Mouse (Mus musculus) hindbrain, embryonic 12.5 days (tissue): ENCODE data around the gene Xrcc4. TPM values are rescaled to one million over a fixed set of nuclear protein-coding genes. Genes with fewer than 3 reads are reported as not detected.
A peak's percentile ranks its signal among the peaks of the same experiment; 100 is the strongest.

Experiments
- ATAC-seq: fragments of 200-750 bp; cut with Nextera tagmentation; 2 replicates; pipeline ENCODE4 v1.8.0; 2017; ENCODE audit warnings: moderate TSS enrichment; ENCODE audit not compliant: low FRiP score
- H3K27ac ChIP-seq: fragments of 300-500 bp; sonication (generic); 2 replicates; pipeline ENCODE4 v1.5.1; 2016; ENCODE audit warnings: mild to moderate bottlenecking
- H3K27me3 ChIP-seq: fragments of 300-500 bp; sonication (generic); 2 replicates; pipeline ENCODE4 v1.6.1; 2016; ENCODE audit warnings: mild to moderate bottlenecking
- H3K36me3 ChIP-seq: fragments of 300-500 bp; sonication (generic); 2 replicates; pipeline ENCODE4 v1.6.1; 2016; ENCODE audit warnings: mild to moderate bottlenecking
- H3K4me1 ChIP-seq: fragments of 300-500 bp; sonication (generic); 2 replicates; pipeline ENCODE4 v1.6.1; 2016
- H3K4me2 ChIP-seq: fragments of 300-500 bp; sonication (generic); replicated peaks from 2 replicates; pipeline ENCODE4 v1.6.1; 2016; ENCODE audit warnings: mild to moderate bottlenecking
- H3K4me3 ChIP-seq: fragments of 300-500 bp; sonication (generic); 2 replicates; pipeline ENCODE4 v1.5.1; 2016; ENCODE audit warnings: mild to moderate bottlenecking
- H3K9ac ChIP-seq: fragments of 300-500 bp; sonication (generic); 2 replicates; pipeline ENCODE4 v1.6.1; 2016; ENCODE audit warnings: mild to moderate bottlenecking, moderate library complexity
- H3K9me3 ChIP-seq: fragments of 300-500 bp; sonication (generic); replicated peaks from 2 replicates; pipeline ENCODE4 v1.6.1; 2016; ENCODE audit warnings: mild to moderate bottlenecking
- WGBS: fragments of 180-500 bp; shearing (Covaris S2); methylation state at CpG from one replicate; pipeline ENCODE4 v1.1.7; 2016; 5-methylcytosine and 5-hydroxymethylcytosine counted together
- polyA plus RNA-seq: library from polyadenylated mRNA; unstranded; fragments of >200 nt; fragmentation: Nextera tagmentation; extraction: Ambion mirVana; gene quantifications from 2 replicates; pipeline ENCODE4 v1.2.1, GENCODE M21; 2016

Gene Xrcc4
- polyA plus RNA-seq, 1 experiment from 2014 or later = 11.5 TPM

DNA sequence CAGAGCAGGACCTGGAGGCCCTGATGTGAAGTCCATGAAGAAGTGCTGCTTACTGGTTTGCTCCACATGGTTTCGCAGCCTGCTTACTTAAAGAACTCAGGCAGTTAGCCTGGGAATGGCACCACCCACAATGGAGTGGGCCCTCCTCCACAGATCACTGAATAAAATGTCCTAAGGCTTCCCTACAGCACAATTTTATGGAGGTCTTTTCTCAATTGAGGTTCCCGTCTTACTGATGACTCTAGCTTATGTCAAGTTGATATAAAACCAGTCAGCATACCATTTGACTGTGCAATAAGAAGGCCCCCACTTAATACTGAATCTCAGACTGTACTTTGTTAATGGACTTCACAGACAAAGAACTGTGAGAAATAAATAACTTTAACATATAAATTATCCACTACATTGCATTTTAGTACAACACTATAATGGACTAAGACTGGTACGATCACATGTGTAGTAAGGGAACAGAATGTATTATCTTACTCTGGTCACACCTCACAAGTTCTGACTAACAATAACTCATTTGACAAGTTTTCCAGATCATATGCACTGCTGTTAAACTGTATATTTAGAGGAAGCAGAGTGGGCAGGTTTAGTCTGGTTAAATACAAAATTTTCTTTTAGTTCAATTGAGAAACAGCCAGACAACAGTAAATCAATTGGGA, 170.5 kb downstream of the Xrcc4 start:
- Histone ChIP-seq H3K27ac (no peak overlapping the region), H3K4me1 (no peaks in the 10 kb centered on the region), H3K27me3 (no peaks in the 10 kb centered on the region), H3K4me2 (no peak overlapping the region), H3K9ac (no peak overlapping the region), H3K4me3 (no peak overlapping the region), H3K36me3 (no peaks in the 10 kb centered on the region), H3K9me3 (no peaks in the 10 kb centered on the region)
- no peak for ATAC-seq
- 91% methylated on average over 3 of the region's 3 CpGs for WGBS

DNA sequence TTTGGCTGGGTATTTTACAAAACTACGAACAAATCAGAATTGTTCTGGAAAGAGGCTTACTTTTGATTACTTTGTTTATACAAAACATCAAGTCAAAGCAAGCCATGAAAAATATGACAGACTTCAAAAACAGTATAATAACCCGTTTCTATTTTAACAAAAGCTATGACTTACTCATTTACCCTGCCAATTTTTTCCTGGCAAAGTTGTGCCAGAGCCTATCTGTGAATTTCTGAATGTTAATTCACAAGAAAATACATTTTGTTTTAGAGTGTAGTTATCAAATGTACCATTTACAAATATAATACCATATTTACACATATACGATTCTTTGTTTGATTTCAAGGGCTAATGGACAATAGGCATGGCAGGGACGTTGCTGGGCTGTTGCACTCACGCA, 175.1 kb downstream of the Xrcc4 start:
- ATAC-seq = no peak
- WGBS = 91% methylated on average over 5 of the region's 5 CpGs

DNA sequence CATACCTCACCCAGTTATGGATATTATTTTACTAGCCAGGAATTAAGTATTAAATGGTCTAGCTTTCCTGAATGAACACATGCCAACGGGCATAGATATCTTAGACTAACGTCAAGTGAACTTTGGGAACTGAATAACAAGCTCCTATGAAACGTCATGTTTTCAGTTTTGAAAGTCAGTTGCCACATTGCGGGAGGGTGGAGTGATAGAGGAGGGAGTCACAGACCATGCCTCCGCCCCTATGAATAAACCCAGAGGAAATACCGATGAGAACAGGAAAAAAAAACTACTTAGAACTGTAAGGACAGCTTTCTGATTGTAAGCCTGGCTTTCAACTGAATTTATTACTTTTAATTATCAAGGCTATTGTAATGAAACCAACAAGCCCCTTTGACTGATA, 175.5 kb downstream of the Xrcc4 start:
- H3K4me3 ChIP-seq = no peak overlapping the region
- H3K9me3 ChIP-seq = no peaks in the 10 kb centered on the region
- H3K4me1 ChIP-seq = no peaks in the 10 kb centered on the region
- no peak for ATAC-seq
- WGBS = 88% methylated on average over 6 of the region's 6 CpGs
- no peaks in the 10 kb centered on the region for H3K36me3 ChIP-seq
- H3K27ac ChIP-seq = no peak overlapping the region
- H3K4me2 ChIP-seq = no peak overlapping the region
- no peak overlapping the region for H3K9ac ChIP-seq
- H3K27me3 ChIP-seq = no peaks in the 10 kb centered on the region

More for the DNA sequence above, 175.1 kb downstream of the Xrcc4 start:
- Histone ChIP-seq H3K27me3 (no peaks in the 10 kb centered on the region), H3K27ac (no peak overlapping the region), H3K4me2 (no peak overlapping the region), H3K4me1 (no peaks in the 10 kb centered on the region), H3K4me3 (no peak overlapping the region), H3K36me3 (no peaks in the 10 kb centered on the region), H3K9me3 (no peaks in the 10 kb centered on the region), H3K9ac (no peak overlapping the region)

DNA sequence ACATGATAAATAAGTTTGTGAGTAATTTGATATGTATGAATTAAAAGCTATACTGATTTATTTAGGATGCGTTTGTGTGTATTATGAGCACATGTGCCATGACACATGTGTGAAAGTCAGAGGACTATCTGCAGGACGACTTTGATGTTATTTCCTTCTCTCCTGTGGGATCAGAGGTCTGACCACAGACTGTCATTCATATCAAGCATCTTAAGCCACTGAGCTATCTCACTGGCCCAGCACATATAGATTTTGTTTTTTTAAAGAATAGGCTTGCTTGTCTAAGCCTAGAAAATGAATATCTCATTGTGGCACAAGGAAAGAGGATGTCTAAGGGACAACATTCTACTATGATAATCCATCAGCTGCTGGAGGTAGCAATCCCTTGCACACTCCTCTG, 183.3 kb downstream of the Xrcc4 start:
- WGBS = 72% methylated on average over 2 of the region's 2 CpGs
- H3K36me3 ChIP-seq = no peaks in the 10 kb centered on the region
- no peak overlapping the region for H3K4me2 ChIP-seq
- no peak for ATAC-seq
- no peaks in the 10 kb centered on the region for H3K9me3 ChIP-seq
- no peaks in the 10 kb centered on the region for H3K27me3 ChIP-seq
- H3K4me3 ChIP-seq = no peak overlapping the region
- H3K27ac ChIP-seq = no peak overlapping the region
- no peaks in the 10 kb centered on the region for H3K4me1 ChIP-seq
- no peak overlapping the region for H3K9ac ChIP-seq

DNA sequence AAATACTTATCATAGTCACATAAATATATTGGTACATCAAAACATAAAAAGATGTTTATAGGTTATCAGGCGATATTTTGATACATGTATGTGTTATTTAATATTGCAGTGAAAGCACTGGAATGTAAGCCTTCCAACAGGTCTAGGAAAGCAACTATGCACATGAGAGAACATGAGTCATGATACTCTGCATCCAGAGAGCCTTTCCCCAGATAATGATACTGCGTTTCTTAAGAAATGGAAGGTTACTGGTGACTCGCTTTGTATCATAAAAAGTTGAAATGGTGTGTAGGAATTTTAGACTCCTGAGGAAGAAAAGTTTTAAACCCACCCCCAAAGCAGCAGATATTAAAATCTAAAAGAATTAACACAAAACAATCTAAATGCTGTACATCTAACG, 190.3 kb downstream of the Xrcc4 start:
- Histone ChIP-seq H3K4me1 (no peaks in the 10 kb centered on the region), H3K27ac (no peak overlapping the region), H3K9me3 (no peaks in the 10 kb centered on the region), H3K9ac (no peak overlapping the region), H3K4me3 (no peak overlapping the region), H3K36me3 (no peaks in the 10 kb centered on the region), H3K27me3 (no peaks in the 10 kb centered on the region), H3K4me2 (no peak overlapping the region)
- WGBS = 95% methylated on average over 4 of the region's 4 CpGs
- no peak for ATAC-seq

DNA sequence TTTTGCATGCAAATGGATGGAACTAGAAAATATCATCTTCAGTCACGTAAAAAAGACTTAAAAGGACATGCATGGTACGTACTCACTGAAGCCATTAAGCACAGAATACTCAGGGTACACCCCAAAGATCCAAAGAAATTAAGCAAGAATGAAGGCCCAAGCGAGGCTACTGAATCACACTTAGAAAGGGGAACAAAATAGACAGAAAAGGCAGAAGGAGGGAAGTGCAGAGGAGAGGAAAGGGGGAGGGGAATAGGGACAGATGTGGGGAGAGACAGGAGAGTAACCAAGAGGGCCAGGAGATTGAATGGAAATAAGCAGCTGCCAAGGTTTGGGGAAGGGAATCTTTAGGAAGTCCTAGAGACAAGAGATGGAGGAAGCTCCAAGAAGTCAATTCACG, 197.3 kb downstream of the Xrcc4 start:
- WGBS = 88% methylated on average over 4 of the region's 4 CpGs
- Histone ChIP-seq H3K4me1 (no peaks in the 10 kb centered on the region), H3K4me3 (no peak overlapping the region), H3K27ac (no peak overlapping the region), H3K36me3 (no peaks in the 10 kb centered on the region), H3K9me3 (no peaks in the 10 kb centered on the region), H3K9ac (no peak overlapping the region), H3K27me3 (no peaks in the 10 kb centered on the region), H3K4me2 (no peak overlapping the region)
- ATAC-seq = no peak

DNA sequence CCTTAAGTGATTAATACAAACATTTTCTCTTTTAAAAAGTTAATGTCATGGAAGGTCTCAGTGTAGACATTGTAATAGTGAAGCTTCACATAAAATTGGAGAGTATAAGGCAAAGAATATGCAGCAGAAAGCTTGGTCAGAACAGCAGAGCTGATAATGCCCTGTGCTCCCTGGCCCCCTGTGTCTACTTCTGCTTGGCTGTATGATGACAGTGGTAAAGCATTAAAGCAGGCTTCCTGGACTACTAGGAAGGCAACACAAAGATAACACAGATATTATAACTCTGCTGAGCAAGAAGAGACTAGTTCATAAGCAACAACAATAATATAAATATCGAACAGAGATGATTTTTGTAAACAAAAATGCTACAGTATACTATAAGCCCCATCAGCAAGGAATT, 199.2 kb downstream of the Xrcc4 start:
- Histone ChIP-seq H3K27ac (no peak overlapping the region), H3K4me3 (no peak overlapping the region), H3K9me3 (no peaks in the 10 kb centered on the region), H3K36me3 (no peaks in the 10 kb centered on the region), H3K4me2 (no peak overlapping the region), H3K9ac (no peak overlapping the region), H3K4me1 (no peaks in the 10 kb centered on the region), H3K27me3 (no peaks in the 10 kb centered on the region)
- 96% methylated on average over 1 of the region's 1 CpGs for WGBS
- no peak for ATAC-seq

DNA sequence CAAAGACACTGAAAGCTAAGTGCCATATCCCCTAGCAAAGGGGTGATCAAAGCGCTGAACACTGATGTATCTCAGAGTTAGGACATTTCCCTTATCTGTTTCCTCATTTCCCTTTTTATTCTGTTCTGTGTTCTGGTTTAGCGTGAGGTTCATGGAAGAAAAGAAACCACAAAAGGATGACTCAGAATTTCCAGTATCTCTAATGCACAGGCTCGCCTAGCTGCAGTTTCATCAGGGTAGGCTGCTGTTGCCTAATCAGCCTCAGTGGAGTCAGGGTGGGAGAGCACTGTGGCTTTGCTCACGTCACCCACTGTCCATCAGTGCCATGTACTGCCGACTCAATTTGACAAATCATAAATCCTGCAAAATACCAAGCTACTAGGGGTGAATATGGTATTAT, 200.3 kb downstream of the Xrcc4 start:
- no peak overlapping the region for H3K4me2 ChIP-seq
- H3K9ac ChIP-seq = no peak overlapping the region
- ATAC-seq = no peak
- no peak overlapping the region for H3K27ac ChIP-seq
- no peaks in the 10 kb centered on the region for H3K4me1 ChIP-seq
- no peaks in the 10 kb centered on the region for H3K27me3 ChIP-seq
- no peaks in the 10 kb centered on the region for H3K36me3 ChIP-seq
- H3K4me3 ChIP-seq = no peak overlapping the region
- WGBS = 75% methylated on average over 5 of the region's 5 CpGs
- no peaks in the 10 kb centered on the region for H3K9me3 ChIP-seq

DNA sequence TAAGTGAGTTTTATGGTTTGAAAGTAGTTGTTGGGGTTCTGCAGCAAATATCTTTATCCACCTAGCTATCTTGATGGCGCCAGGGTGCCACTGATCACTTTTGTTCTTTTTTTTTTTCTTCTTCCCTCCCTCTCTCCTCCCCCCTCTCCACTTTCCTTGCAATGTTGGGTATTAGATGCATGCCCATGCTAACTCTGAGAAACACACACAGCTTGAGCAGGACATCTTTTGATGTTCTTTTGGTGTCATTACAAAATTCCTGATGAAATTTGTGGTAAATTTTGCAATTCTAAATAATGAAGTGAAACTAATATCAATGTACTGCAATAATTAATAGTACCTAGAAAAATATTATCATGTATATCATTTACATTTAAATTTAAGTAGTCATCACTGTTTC, 205.9 kb downstream of the Xrcc4 start:
- Histone ChIP-seq H3K9me3 (no peaks in the 10 kb centered on the region), H3K27ac (no peak overlapping the region), H3K4me2 (no peak overlapping the region), H3K27me3 (no peaks in the 10 kb centered on the region), H3K4me3 (no peak overlapping the region), H3K36me3 (no peaks in the 10 kb centered on the region), H3K9ac (no peak overlapping the region), H3K4me1 (no peaks in the 10 kb centered on the region)
- ATAC-seq = no peak
- 79% methylated on average over 1 of the region's 1 CpGs for whole genome bisulfite sequencing

DNA sequence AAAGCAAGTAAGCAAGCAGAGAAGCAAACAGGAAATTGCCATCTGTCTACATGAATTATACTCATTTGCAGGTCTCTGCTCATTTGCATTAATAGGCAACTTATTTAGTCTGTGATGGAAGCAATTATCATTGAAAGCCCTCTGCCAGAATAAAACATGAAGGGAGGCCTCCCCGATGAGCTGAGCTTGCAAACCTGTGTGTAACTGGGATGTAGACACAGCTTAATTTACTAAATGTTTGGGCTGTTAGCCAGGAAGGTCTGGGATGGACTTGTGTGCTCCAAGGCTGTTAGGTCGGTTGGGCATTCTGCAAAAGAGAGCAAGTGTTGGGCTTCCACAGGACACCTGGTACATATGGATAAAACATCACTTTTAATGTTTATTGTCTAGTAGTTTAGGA, 208.1 kb downstream of the Xrcc4 start:
- H3K4me3 ChIP-seq = no peak overlapping the region
- H3K4me1 ChIP-seq = no peaks in the 10 kb centered on the region
- peak; percentile 26; the same call in 1 of the 2 replicates for ATAC-seq
- H3K27ac ChIP-seq = no peak overlapping the region
- H3K27me3 ChIP-seq = no peaks in the 10 kb centered on the region
- H3K4me2 ChIP-seq = no peak overlapping the region
- no peaks in the 10 kb centered on the region for H3K9me3 ChIP-seq
- 52% methylated on average over 2 of the region's 2 CpGs for WGBS
- no peaks in the 10 kb centered on the region for H3K36me3 ChIP-seq
- H3K9ac ChIP-seq = no peak overlapping the region

DNA sequence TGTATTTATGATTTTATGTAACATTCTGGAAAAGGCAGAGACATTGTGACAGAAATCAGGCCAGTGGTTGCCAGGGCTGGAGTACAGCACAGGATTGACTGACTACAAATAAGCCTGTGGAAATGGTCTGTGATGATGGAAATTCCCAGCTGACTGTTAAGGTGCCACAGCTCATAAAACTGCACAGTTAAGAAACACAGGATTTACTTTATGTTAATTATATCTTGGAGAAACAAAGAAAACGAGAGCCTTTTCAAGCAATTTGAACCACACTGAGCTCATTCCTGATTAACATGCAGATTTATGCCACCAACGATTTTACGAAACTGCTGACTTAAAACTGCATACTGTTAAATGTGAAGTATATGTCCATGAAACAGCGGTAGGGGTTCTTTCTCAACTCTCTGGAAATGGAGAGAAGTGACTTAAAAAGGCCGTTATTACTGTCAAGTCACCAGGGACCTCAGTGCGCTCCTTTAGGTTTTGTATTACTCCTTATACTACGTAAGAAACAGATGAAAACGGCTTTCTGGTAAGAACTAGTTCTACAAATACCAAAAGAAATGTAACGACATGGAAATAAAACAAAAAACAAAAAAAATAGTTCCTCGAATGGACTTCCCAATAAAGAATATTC, 210.5 kb downstream of the Xrcc4 start:
- no peak overlapping the region for H3K4me2 ChIP-seq
- H3K27me3 ChIP-seq = no peaks in the 10 kb centered on the region
- ATAC-seq = 0 out of 2 replicates have a peak, but pooled peaks have one; percentile 32
- H3K9ac ChIP-seq = no peak overlapping the region
- no peak overlapping the region for H3K4me3 ChIP-seq
- no peaks in the 10 kb centered on the region for H3K4me1 ChIP-seq
- H3K9me3 ChIP-seq = no peaks in the 10 kb centered on the region
- WGBS = 72% methylated on average over 10 of the region's 10 CpGs
- H3K36me3 ChIP-seq = no peaks in the 10 kb centered on the region
- H3K27ac ChIP-seq = no peak overlapping the region

DNA sequence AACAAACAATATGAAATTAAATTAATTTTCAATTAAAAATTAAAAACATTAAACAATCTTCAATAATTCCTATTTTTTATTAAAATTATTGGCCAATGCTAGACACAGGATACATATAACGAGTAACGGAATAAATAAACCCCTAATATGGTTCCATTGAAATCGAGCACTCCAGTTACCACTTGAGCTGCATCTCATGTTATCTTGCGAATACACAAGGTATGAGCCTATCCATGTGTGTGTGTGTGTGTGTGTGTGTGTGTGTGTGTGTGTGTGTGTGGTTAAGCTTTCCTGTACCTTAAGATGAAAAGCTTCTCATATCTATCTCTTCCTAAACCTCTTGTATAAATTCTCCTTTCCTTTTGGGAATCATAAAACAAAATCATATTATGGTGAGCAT, 213.9 kb downstream of the Xrcc4 start:
- 94% methylated on average over 4 of the region's 4 CpGs for WGBS
- H3K4me1 ChIP-seq = no peaks in the 10 kb centered on the region
- no peak overlapping the region for H3K27ac ChIP-seq
- H3K9ac ChIP-seq = no peak overlapping the region
- H3K9me3 ChIP-seq = no peaks in the 10 kb centered on the region
- no peak overlapping the region for H3K4me2 ChIP-seq
- no peak overlapping the region for H3K4me3 ChIP-seq
- no peaks in the 10 kb centered on the region for H3K36me3 ChIP-seq
- ATAC-seq = no peak
- H3K27me3 ChIP-seq = no peaks in the 10 kb centered on the region

DNA sequence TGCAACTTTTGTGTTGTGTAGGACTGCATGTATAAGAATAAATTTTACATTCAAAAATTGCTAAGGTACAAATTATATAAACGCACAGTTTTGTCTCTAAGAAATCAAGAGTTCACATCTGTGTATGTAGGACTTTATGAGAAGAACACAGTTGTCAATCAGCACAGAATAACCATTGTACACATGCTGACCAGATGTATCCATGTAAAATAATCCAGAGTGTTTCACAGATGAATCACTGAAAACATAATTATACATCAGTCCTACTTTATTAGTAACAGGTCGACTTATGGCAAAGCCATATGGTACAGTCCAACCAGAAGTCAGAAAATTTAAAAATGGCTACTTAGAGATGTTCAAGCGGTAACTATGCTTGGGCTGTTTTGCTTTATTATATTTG, 216.7 kb downstream of the Xrcc4 start:
- Histone ChIP-seq H3K27me3 (no peaks in the 10 kb centered on the region), H3K4me3 (no peak overlapping the region), H3K4me1 (no peaks in the 10 kb centered on the region), H3K9ac (no peak overlapping the region), H3K36me3 (no peaks in the 10 kb centered on the region), H3K27ac (no peak overlapping the region), H3K9me3 (no peaks in the 10 kb centered on the region), H3K4me2 (no peak overlapping the region)
- no peak for ATAC-seq
- WGBS = 69% methylated on average over 3 of the region's 3 CpGs
